Mouse (Mus musculus) frontal cortex, postnatal 25 days (tissue): ENCODE results near the gene Ptcd2.

Experiments used
- DNase-seq, 2 experiments: peaks; one replicate each; pipeline ENCODE4 v3.0.0; 2022; ENCODE audit warnings: low spot score in 2 of 2

Ptcd2 gene

GRCm38 (mm10) chr13:99304365-99304764, 40.1 kb downstream of the Ptcd2 start:
- no peak for DNase-seq

GRCm38 (mm10) chr13:99303846-99304245, 40.7 kb downstream of the Ptcd2 start:
- peak in 1 of 2 experiments; percentile 44 for DNase-seq

- DNase-seq: no peak
Measured at GRCm38 (mm10) chr13:99299921-99300320, 44.6 kb downstream of the Ptcd2 start.

- DNase-seq: no peak
Measured at GRCm38 (mm10) chr13:99294176-99294575, 50.3 kb downstream of the Ptcd2 start.

GRCm38 (mm10) chr13:99290766-99291165, 53.7 kb downstream of the Ptcd2 start:
- DNase-seq: no peak

- no peak for DNase-seq
Measured at GRCm38 (mm10) chr13:99287786-99288185, 56.7 kb downstream of the Ptcd2 start.

- DNase-seq: no peak
Measured at GRCm38 (mm10) chr13:99287207-99287606, 57.3 kb downstream of the Ptcd2 start.

- no peak for DNase-seq
Measured at GRCm38 (mm10) chr13:99285241-99285640, 59.3 kb downstream of the Ptcd2 start.

- peak; percentile 19 to 35 for DNase-seq
Measured at GRCm38 (mm10) chr13:99284400-99285160, 59.9 kb downstream of the Ptcd2 start.

GRCm38 (mm10) chr13:99283916-99284315, 60.6 kb downstream of the Ptcd2 start:
- no peak for DNase-seq

GRCm38 (mm10) chr13:99282961-99283360, 61.5 kb downstream of the Ptcd2 start:
- DNase-seq: no peak

GRCm38 (mm10) chr13:99279351-99279750, 65.2 kb downstream of the Ptcd2 start:
- DNase-seq: no peak

GRCm38 (mm10) chr13:99278511-99278910, 66.0 kb downstream of the Ptcd2 start:
- no peak for DNase-seq

GRCm38 (mm10) chr13:99277521-99277920, 67.0 kb downstream of the Ptcd2 start:
- DNase-seq: no peak

- DNase-seq: no peak
Measured at GRCm38 (mm10) chr13:99272046-99272445, 72.5 kb downstream of the Ptcd2 start.
